Mouse (Mus musculus) C2C12 (cell line): Measurements from ENCODE around the gene Cnksr3.

Experiments used
- CTCF ChIP-seq: IDR thresholded peaks from one replicate; pipeline ENCODE4 v1.5.1; 2011; ENCODE audit not compliant: control insufficient read depth, insufficient read depth, insufficient read length
- MAX ChIP-seq: IDR thresholded peaks from one replicate; pipeline ENCODE4 v1.6.1; 2011; ENCODE audit warnings: mild to moderate bottlenecking, control low read depth

DNA sequence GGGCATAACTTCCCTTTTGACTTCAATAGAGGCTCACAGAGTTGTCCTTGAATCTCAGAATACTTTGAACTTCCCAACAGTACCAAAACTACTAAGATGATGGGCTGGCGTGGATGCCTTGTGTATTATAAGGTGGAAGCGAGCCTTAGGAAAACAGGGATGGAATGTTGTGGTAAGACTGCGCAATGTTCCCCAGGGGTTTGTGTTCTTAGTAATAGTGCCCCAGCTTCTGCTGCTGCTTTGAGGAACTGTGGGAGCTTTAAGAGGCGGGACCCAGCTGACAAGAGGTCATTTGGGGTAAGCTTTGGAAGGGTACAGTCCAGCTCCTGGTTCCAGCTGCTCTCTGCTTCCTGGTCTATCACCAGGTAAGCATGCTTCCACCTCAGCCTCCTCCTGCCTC is 89.7 kb downstream of the Cnksr3 start:
- TF ChIP-seq CTCF: no peak
- TF ChIP-seq MAX: no peak
